Mouse (Mus musculus) midbrain, embryonic 12.5 days (tissue): ENCODE measurements around the gene Mapk8ip3. TPM values are rescaled to one million over a fixed set of nuclear protein-coding genes. Genes with fewer than 3 reads are reported as not detected.

Source experiments
- ATAC-seq: fragments of 200-750 bp; cut with Nextera tagmentation; 2 replicates; pipeline ENCODE4 v1.8.0; 2017; ENCODE audit warnings: low read depth, moderate TSS enrichment, moderate library complexity; ENCODE audit not compliant: low FRiP score
- H3K27ac ChIP-seq: fragments of 300-500 bp; sonication (generic); replicated peaks from 2 replicates; pipeline ENCODE4 v1.5.1; 2016; ENCODE audit warnings: mild to moderate bottlenecking
- H3K27me3 ChIP-seq: fragments of 300-500 bp; sonication (generic); 2 replicates; pipeline ENCODE4 v1.6.1; 2016; ENCODE audit warnings: mild to moderate bottlenecking
- H3K36me3 ChIP-seq: fragments of 300-500 bp; sonication (generic); 2 replicates; pipeline ENCODE4 v1.6.1; 2016
- H3K4me1 ChIP-seq: fragments of 300-500 bp; sonication (generic); 2 replicates; pipeline ENCODE4 v1.6.1; 2016
- H3K4me2 ChIP-seq: fragments of 300-500 bp; sonication (generic); replicated peaks from 2 replicates; pipeline ENCODE4 v1.6.1; 2016; ENCODE audit warnings: mild to moderate bottlenecking, moderate library complexity
- H3K4me3 ChIP-seq: fragments of 300-500 bp; sonication (generic); 2 replicates; pipeline ENCODE4 v1.5.1; 2016; ENCODE audit warnings: mild to moderate bottlenecking
- H3K9ac ChIP-seq: fragments of 300-500 bp; sonication (generic); replicated peaks from 2 replicates; pipeline ENCODE4 v1.6.1; 2016; ENCODE audit warnings: mild to moderate bottlenecking, moderate library complexity
- H3K9me3 ChIP-seq: fragments of 300-500 bp; sonication (generic); 2 replicates; pipeline ENCODE4 v1.6.1; 2016; ENCODE audit warnings: mild to moderate bottlenecking
- WGBS: fragments of 180-500 bp; shearing (Covaris S2); methylation state at CpG from one replicate; pipeline ENCODE4 v1.1.7; 2016; 5-methylcytosine and 5-hydroxymethylcytosine counted together
- polyA plus RNA-seq: library from polyadenylated mRNA; unstranded; fragments of >200 nt; fragmentation: Nextera tagmentation; extraction: Ambion mirVana; gene quantifications from 2 replicates; pipeline ENCODE4 v1.2.1, GENCODE M21; 2016

The Mapk8ip3 gene
- polyA plus RNA-seq, 1 experiment from 2014 or later: 80.0 TPM

DNA sequence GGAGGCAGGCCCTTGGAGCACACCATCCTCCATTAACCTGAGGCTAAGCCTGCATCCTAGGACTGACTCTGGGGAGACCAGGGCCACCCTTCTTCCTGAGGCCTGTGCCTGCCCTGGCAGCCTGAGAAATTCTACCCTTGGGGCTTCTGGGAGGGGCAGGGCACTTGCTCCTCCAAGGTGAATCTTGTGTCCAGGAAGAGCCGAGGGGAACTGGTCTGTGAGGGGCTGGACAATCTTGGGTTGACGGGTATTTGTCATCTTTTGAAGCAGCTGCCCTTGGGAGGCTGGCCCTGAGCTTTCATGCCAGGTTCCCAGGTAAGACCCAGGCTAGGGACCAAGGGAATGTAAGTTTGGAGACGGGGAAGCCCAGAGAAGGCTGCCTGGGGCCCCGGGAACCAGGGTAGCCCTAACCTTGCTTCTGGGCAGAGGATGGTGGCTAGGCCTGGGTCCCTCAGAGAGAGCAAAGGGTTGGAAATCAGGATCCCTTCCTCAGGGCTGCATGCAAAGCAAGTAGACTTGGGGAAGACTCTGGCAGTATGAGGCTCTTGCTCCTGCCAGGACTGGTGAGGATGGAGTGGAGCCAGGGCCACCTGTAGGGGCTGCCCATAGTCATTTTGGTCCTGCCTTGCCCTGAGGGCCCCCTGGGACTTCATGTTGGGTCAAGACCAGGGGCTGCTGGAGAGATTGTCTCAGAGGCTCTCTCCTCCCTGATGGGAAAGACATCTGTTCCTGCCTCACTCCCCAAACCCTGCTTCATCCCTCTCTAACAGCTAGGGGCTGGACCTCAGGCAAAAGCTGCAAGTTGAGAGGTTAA, 38.5 kb downstream of the Mapk8ip3 start:
- WGBS: 87% methylated on average over 4 of the region's 4 CpGs
- Histone ChIP-seq H3K9ac (no peak overlapping the region; the same call in 1 of the 2 replicates), H3K4me1 (peaks cover 37% of the 10 kb centered on the region), H3K27me3 (no peaks in the 10 kb centered on the region), H3K9me3 (no peaks in the 10 kb centered on the region), H3K36me3 (peaks cover 66% of the 10 kb centered on the region), H3K4me2 (0 out of 2 replicates have a peak overlapping the region, but pooled peaks have one; percentile 100), H3K4me3 (0 out of 2 replicates have a peak overlapping the region, but pooled peaks have one; percentile 91), H3K27ac (no peak overlapping the region)
- ATAC-seq: no peak

DNA sequence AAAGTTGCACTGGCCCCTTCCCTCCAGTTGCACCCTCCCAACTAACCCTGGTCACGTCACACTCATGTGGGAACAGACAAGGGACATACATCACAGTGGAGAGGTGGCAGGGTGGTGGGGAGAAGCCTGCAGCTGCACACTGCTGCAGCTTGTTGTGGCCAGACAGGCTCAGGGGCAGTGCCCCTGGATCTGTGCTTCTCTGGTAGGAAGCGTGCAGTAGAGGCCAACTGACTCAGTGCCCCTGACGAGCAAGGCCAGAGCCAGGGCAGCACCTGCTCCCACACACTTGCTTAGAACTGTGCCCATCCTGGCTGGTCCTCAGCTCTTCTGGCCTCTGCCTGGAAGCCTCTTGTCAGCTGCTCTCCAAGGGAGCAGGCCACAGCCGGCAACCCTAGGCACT, 39.2 kb downstream of the Mapk8ip3 start:
- Histone ChIP-seq H3K4me3 (peak overlapping the region; percentile 91), H3K27ac (no peak overlapping the region), H3K4me2 (peak overlapping the region; percentile 100), H3K9ac (no peak overlapping the region; the same call in 1 of the 2 replicates), H3K9me3 (no peaks in the 10 kb centered on the region), H3K36me3 (peaks cover 66% of the 10 kb centered on the region), H3K4me1 (peaks cover 37% of the 10 kb centered on the region), H3K27me3 (no peaks in the 10 kb centered on the region)
- 84% methylated on average over 4 of the region's 4 CpGs for WGBS
- ATAC-seq: no peak

DNA sequence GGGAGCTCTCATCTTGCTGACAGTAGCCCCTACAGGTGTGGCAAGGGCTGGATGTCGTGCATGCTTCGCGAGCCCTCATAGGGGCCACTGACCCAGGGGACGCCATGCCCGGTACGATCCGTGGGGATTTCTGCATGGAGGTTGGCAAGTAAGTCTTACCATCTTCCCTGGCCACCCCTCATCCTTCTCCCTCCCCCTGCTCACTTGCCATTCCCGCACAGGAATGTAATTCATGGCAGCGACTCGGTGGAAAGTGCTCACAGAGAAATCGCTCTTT, 39.8 kb downstream of the Mapk8ip3 start:
- H3K4me3 ChIP-seq: peak overlapping the region; percentile 91
- no peaks in the 10 kb centered on the region for H3K9me3 ChIP-seq
- peaks cover 37% of the 10 kb centered on the region for H3K4me1 ChIP-seq
- WGBS: 39% methylated on average over 11 of the region's 11 CpGs
- H3K27ac ChIP-seq: peak overlapping the region; percentile 65; the same call in 1 of the 2 replicates
- H3K9ac ChIP-seq: peak overlapping the region; percentile 87
- ATAC-seq: 0 out of 2 replicates have a peak, but pooled peaks have one; percentile 1
- H3K27me3 ChIP-seq: no peaks in the 10 kb centered on the region
- H3K4me2 ChIP-seq: peak overlapping the region; percentile 100
- H3K36me3 ChIP-seq: peaks cover 66% of the 10 kb centered on the region

DNA sequence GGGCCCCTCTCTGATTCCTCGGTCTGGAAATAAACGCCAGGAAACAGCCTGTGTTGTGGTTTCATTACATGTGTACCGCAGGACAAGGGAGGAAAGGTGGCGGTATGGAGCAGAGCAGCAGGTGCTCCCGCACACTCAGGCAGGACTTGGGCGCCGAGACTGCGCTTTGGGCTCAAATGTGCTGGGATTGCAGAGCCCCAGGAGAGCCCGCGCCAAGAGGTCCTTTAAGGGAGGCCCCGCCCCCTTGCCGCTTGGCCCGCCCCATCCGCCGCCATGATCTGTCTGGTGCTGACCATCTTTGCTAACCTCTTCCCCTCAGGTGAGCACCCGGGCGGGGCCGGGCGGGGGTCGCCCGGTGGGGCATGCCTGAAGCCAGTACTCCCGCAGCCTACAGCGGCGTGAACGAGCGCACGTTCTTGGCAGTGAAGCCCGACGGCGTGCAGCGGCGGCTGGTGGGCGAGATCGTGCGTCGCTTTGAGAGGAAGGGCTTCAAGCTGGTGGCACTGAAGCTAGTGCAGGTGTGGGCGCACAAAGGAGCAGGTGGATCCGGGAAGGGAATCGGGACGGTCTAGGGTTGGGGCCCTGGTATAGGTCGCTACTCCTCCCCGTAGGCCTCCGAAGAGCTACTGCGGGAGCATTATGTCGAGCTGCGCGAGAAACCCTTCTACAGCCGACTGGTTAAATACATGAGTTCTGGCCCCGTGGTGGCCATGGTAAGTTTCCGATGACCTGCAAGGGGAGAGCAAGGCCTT, 40.4 kb downstream of the Mapk8ip3 start, which contains the start of gene Nme3:
TSS of gene Nme3 (plus strand) at position 260 of the 752 bp plus-strand sequence.
- Histone ChIP-seq H3K4me1 (peaks cover 37% of the 10 kb centered on the region), H3K4me3 (peak within 1 kb of the TSS; percentile 91), H3K4me2 (peak within 1 kb of the TSS; percentile 100), H3K9me3 (no peaks in the 10 kb centered on the region), H3K27me3 (no peaks in the 10 kb centered on the region), H3K9ac (peak within 1 kb of the TSS; percentile 87), H3K36me3 (peaks cover 66% of the 10 kb centered on the region), H3K27ac (peak within 1 kb of the TSS; percentile 79)
- 1% methylated on average over 50 of the region's 50 CpGs for WGBS
- ATAC-seq: peak; percentile 73

DNA sequence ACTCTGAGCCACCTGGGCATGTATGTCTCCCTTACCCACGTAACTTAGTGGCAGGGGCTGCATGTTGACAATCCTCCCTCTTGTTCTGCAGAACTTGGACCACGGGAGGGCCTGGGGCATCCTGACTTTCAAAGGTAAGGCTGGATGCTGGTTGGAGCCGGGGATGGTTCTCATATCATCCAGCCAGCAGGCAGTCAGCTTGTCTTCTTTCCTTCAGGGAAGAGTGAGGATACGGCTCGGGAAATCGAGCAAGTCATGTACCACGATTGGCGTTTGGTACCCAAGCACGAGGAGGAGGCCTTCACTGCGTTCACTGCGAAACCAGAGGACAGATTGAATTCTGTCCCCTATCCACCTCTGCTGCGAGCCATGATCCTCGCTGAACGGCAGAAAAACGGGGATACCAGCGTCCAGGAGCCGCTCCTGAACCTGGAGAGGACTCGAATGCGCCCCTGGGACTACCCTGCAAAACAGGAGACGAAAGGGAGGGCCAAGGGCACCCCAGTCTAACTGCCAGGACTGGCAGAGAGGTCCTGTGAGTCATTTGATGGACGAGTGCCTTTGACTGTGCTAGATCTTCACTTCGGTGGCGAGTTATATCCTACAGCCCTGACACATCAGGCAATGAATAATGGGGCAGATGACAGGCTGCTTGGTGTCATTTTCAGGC, 41.1 kb downstream of the Mapk8ip3 start:
- peaks cover 66% of the 10 kb centered on the region for H3K36me3 ChIP-seq
- no peaks in the 10 kb centered on the region for H3K27me3 ChIP-seq
- H3K4me1 ChIP-seq: peaks cover 37% of the 10 kb centered on the region
- peak overlapping the region; percentile 100 for H3K4me2 ChIP-seq
- H3K9ac ChIP-seq: peak overlapping the region; percentile 87
- 13% methylated on average over 23 of the region's 23 CpGs for WGBS
- H3K9me3 ChIP-seq: no peaks in the 10 kb centered on the region
- H3K4me3 ChIP-seq: peak overlapping the region; percentile 91
- H3K27ac ChIP-seq: peak overlapping the region; percentile 79
- ATAC-seq: peak; percentile 4; the same call in 1 of the 2 replicates

DNA sequence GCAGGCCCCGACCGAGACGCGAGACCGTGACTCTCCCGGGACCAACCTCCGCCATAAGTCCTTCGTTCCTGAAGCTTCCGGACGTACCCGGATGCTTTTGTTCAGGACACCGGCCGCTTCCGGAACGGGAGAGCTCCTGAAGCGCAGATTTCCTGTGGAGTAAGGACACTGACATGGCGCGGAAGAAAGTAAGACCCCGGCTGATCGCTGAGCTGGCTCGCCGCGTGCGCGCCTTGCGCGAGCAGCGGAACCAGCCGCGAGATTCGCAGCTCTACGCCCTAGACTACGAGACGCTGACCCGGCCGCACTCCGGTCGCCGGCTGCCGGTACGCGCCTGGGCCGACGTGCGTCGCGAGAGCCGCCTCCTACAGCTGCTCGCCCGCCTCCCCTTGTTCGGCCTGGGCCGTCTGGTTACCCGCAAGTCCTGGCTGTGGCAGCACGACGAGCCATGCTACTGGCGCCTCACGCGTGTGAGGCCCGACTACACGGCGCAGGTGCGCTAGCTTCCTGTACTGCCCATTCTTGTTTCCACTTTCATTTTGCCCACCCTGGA, 41.7 kb downstream of the Mapk8ip3 start, which contains the start of the genes Eme2 and Mrps34:
TSS of gene Eme2 (minus strand) at position 93 of the 553 bp plus-strand sequence.
TSS of gene Mrps34 (plus strand) at position 122 of the 553 bp plus-strand sequence.
- peak; percentile 42 for ATAC-seq
- H3K9me3 ChIP-seq: no peaks in the 10 kb centered on the region
- peak within 1 kb of the TSS; percentile 91 for H3K4me3 ChIP-seq
- peaks cover 37% of the 10 kb centered on the region for H3K4me1 ChIP-seq
- H3K27me3 ChIP-seq: no peaks in the 10 kb centered on the region
- peak within 1 kb of the TSS; percentile 100 for H3K4me2 ChIP-seq
- under 1% methylated on average over 62 of the region's 62 CpGs for WGBS
- H3K36me3 ChIP-seq: peaks cover 66% of the 10 kb centered on the region
- H3K27ac ChIP-seq: peak within 1 kb of the TSS; percentile 79
- peak within 1 kb of the TSS; percentile 87 for H3K9ac ChIP-seq

DNA sequence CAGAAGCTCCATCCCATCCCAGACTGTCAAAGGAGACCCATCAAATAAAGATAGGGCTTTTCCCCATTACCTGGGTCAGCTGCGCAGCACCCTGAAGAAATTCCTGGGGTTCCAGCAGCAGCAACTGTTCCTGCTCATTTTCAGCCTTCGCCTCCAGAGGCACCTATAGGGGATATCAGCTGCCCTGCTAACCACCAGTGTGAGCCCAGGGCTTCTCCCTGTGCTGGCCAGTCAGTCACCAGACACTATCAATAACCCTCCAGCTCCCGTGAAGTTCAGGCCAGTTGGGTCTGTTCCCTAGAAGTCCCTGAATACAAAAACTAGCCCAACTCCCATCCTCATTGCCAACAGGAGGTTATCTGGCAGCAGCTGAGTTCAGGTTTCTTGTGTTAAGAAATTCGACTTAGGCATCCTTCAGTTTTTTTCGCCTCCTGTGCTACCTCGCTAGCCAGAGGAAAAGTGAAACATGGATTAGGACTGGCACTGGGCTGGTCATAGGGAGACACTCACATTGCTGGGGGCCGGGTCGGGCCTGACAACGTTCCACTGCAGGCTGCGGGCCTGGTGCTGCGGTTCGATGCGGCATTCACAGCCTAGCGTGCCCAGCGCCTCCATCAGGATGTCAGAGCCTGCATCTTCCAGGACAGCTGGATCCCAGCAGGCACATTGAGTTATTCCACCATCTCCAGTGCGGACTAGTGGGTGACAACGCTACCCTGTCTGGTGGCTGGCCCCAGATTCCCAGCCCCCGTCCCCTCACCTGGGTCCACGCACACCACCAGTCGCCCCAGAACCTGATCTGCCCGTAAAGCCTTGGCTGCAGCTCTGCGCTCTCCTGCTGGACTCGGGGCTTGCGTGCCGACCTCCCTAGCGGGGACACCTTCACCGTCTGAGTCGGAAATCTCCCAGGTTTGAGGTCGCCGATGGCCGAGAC, 42.4 kb downstream of the Mapk8ip3 start:
- no peaks in the 10 kb centered on the region for H3K9me3 ChIP-seq
- WGBS: 12% methylated on average over 31 of the region's 31 CpGs
- peak overlapping the region; percentile 91 for H3K4me3 ChIP-seq
- peak overlapping the region; percentile 79 for H3K27ac ChIP-seq
- peak overlapping the region; percentile 100 for H3K4me2 ChIP-seq
- H3K9ac ChIP-seq: peak overlapping the region; percentile 87
- H3K4me1 ChIP-seq: peaks cover 37% of the 10 kb centered on the region
- H3K36me3 ChIP-seq: peaks cover 65% of the 10 kb centered on the region
- H3K27me3 ChIP-seq: no peaks in the 10 kb centered on the region
- ATAC-seq: peak; percentile 10; the same call in 1 of the 2 replicates

DNA sequence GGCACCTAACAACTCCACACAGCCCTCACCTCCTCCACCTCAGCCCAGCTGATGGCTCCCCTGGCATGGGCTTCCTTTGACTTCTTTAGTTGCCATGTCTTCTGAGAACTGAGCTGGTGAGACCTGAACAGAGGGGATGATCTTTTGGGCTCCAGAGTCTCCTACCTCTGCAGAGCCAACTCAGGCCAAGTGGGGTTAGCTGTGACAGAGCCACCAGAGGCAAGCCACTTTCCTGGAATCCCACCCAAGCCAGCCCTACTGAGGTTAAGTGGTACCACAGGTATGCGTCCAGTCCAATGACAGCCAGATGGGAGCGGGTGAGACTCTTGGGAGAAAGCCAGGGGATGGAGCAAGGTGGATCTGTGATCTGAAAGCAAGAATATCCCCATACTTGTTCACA, 43.5 kb downstream of the Mapk8ip3 start:
- ATAC-seq: no peak
- Histone ChIP-seq H3K36me3 (peaks cover 58% of the 10 kb centered on the region), H3K4me3 (0 out of 2 replicates have a peak overlapping the region, but pooled peaks have one; percentile 10), H3K4me1 (peaks cover 40% of the 10 kb centered on the region), H3K4me2 (no peak overlapping the region), H3K27me3 (no peaks in the 10 kb centered on the region), H3K27ac (no peak overlapping the region), H3K9ac (no peak overlapping the region), H3K9me3 (no peaks in the 10 kb centered on the region)
- 91% methylated on average over 2 of the region's 2 CpGs for WGBS

DNA sequence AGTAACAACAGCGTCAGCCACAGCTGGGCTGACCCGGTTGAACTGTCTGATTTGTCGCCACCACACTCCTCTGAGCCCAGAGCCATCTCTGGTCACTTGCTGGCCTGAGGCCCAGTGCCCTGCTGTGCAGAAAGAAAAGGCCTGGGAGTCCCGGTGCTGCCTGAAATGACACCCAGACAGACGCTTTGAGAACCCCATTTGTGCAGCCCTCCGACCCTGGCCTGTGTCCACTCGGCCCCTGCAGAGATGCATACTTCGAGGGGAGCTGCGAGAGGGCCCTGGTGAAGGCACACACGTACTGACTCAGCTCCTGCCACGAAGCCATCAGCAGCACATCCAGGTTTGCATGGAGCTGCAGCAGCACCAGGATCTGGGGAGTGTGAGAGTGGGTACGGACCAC, 44.0 kb downstream of the Mapk8ip3 start:
- Histone ChIP-seq H3K36me3 (peaks cover 53% of the 10 kb centered on the region), H3K27me3 (no peaks in the 10 kb centered on the region), H3K4me2 (no peak overlapping the region), H3K4me1 (peaks cover 42% of the 10 kb centered on the region), H3K27ac (no peak overlapping the region), H3K9me3 (no peaks in the 10 kb centered on the region), H3K4me3 (0 out of 2 replicates have a peak overlapping the region, but pooled peaks have one; percentile 10), H3K9ac (no peak overlapping the region)
- 94% methylated on average over 12 of the region's 12 CpGs for WGBS
- ATAC-seq: no peak

DNA sequence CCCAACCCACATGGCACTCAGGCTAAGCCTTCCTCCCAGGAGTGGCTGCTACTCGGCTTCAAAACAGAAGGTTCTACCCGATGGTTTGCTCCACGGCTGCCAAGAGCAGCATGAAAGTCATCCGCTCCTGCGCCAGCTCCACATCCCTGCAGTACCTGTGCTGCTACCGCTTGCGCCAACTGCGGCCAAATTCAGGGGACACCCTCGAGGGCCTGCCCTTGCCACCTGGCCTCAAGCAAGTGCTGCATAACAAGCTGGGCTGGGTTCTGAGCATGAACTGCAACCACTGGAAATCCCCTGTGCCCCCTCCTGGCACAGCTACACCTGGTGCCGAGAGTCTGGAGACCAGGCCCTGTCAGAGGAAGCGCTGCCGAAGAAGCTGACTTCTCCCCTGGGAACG, 45.5 kb downstream of the Mapk8ip3 start:
- H3K9me3 ChIP-seq: no peaks in the 10 kb centered on the region
- no peak for ATAC-seq
- no peak overlapping the region for H3K27ac ChIP-seq
- 94% methylated on average over 13 of the region's 13 CpGs for WGBS
- peaks cover 48% of the 10 kb centered on the region for H3K36me3 ChIP-seq
- no peak overlapping the region for H3K9ac ChIP-seq
- H3K4me3 ChIP-seq: no peak overlapping the region
- H3K27me3 ChIP-seq: no peaks in the 10 kb centered on the region
- H3K4me1 ChIP-seq: peaks cover 38% of the 10 kb centered on the region
- no peak overlapping the region for H3K4me2 ChIP-seq
